Mouse (Mus musculus): ENCODE data around the gene Lhx3. TPM values are rescaled to one million over a fixed set of nuclear protein-coding genes. Genes with fewer than 3 reads are reported as not detected.

The Lhx3 gene
- polyA plus RNA-seq, 1 experiment from 2014 or later, result 0.48 TPM

- Histone ChIP-seq H3K9me3 (no peaks in the 10 kb centered on the region), H3K4me1 (peaks cover 34% of the 10 kb centered on the region), H3K27me3 (ENCODE audit: insufficient read depth, poor library complexity, severe bottlenecking) (no peaks in the 10 kb centered on the region), H3K36me3 (no peaks in the 10 kb centered on the region), H3K27ac (no peak overlapping the region), H3K4me3 (no peak overlapping the region)
- whole genome bisulfite sequencing, result 59% methylated on average over 4 of the region's 4 CpGs
- DNase-seq (ENCODE audit: low spot score), result no peak
Observed at GRCm38 (mm10) chr2:26230253-26230652, 22.2 kb upstream of the Lhx3 start.

- Histone ChIP-seq H3K9me3 (no peaks in the 10 kb centered on the region), H3K27me3 (ENCODE audit: insufficient read depth, poor library complexity, severe bottlenecking) (no peaks in the 10 kb centered on the region), H3K4me3 (no peak overlapping the region), H3K36me3 (peaks cover 20% of the 10 kb centered on the region; the same call in 1 of the 2 replicates), H3K4me1 (peaks cover 12% of the 10 kb centered on the region), H3K27ac (no peak overlapping the region)
- peak; percentile 83 for DNase-seq (ENCODE audit: low spot score)
- WGBS, result 39% methylated on average over 1 of the region's 1 CpGs
Observed at GRCm38 (mm10) chr2:26227788-26228187, 19.7 kb upstream of the Lhx3 start.

GRCm38 (mm10) chr2:26225242-26225641 lies 17.2 kb upstream of the Lhx3 start:
- Histone ChIP-seq H3K4me3 (no peak overlapping the region), H3K27ac (no peak overlapping the region), H3K27me3 (ENCODE audit: insufficient read depth, poor library complexity, severe bottlenecking) (no peaks in the 10 kb centered on the region), H3K4me1 (no peaks in the 10 kb centered on the region), H3K36me3 (peaks cover 44% of the 10 kb centered on the region), H3K9me3 (no peaks in the 10 kb centered on the region)
- WGBS, result 93% methylated on average over 4 of the region's 4 CpGs
- no peak for DNase-seq (ENCODE audit: low spot score)

GRCm38 (mm10) chr2:26223961-26224360 lies 15.9 kb upstream of the Lhx3 start:
- Histone ChIP-seq H3K27me3 (ENCODE audit: insufficient read depth, poor library complexity, severe bottlenecking) (no peaks in the 10 kb centered on the region), H3K27ac (no peak overlapping the region), H3K4me3 (no peak overlapping the region), H3K36me3 (peaks cover 56% of the 10 kb centered on the region), H3K4me1 (no peaks in the 10 kb centered on the region), H3K9me3 (no peaks in the 10 kb centered on the region)
- no peak for DNase-seq (ENCODE audit: low spot score)
- 74% methylated on average over 3 of the region's 3 CpGs for WGBS

- Histone ChIP-seq H3K4me3 (no peak overlapping the region), H3K27me3 (ENCODE audit: insufficient read depth, poor library complexity, severe bottlenecking) (peaks cover 8% of the 10 kb centered on the region), H3K4me1 (no peaks in the 10 kb centered on the region), H3K36me3 (peaks cover 88% of the 10 kb centered on the region), H3K27ac (no peak overlapping the region), H3K9me3 (no peaks in the 10 kb centered on the region)
- DNase-seq (ENCODE audit: low spot score), result no peak
- 45% methylated on average over 3 of the region's 3 CpGs for WGBS
Observed at GRCm38 (mm10) chr2:26214526-26214925, 6.4 kb upstream of the Lhx3 start.

GRCm38 (mm10) chr2:26209566-26209965 lies 1.5 kb upstream of the Lhx3 start:
- no peaks in the 10 kb centered on the region for H3K9me3 ChIP-seq
- no peak overlapping the region for H3K27ac ChIP-seq
- H3K4me3 ChIP-seq, result no peak overlapping the region
- H3K36me3 ChIP-seq, result peaks cover 51% of the 10 kb centered on the region
- 80% methylated on average over 3 of the region's 3 CpGs for WGBS
- peaks cover 18% of the 10 kb centered on the region for H3K4me1 ChIP-seq
- H3K27me3 ChIP-seq (ENCODE audit: insufficient read depth, poor library complexity, severe bottlenecking), result peaks cover 47% of the 10 kb centered on the region
- no peak for DNase-seq (ENCODE audit: low spot score)

GRCm38 (mm10) chr2:26207559-26207958 lies 530 bp downstream of the Lhx3 start:
- Histone ChIP-seq H3K4me1 (peaks cover 24% of the 10 kb centered on the region), H3K36me3 (peaks cover 33% of the 10 kb centered on the region), H3K27ac (no peak overlapping the region), H3K27me3 (ENCODE audit: insufficient read depth, poor library complexity, severe bottlenecking) (peaks cover 68% of the 10 kb centered on the region), H3K4me3 (no peak overlapping the region), H3K9me3 (no peaks in the 10 kb centered on the region)
- no peak for DNase-seq (ENCODE audit: low spot score)
- 19% methylated on average over 9 of the region's 9 CpGs for WGBS

- 15% methylated on average over 10 of the region's 10 CpGs for WGBS
- Histone ChIP-seq H3K27ac (no peak overlapping the region), H3K4me3 (0 out of 2 replicates have a peak overlapping the region, but pooled peaks have one; percentile 40), H3K4me1 (peaks cover 38% of the 10 kb centered on the region), H3K9me3 (no peaks in the 10 kb centered on the region), H3K27me3 (ENCODE audit: insufficient read depth, poor library complexity, severe bottlenecking) (peaks cover 86% of the 10 kb centered on the region), H3K36me3 (peaks cover 15% of the 10 kb centered on the region)
- no peak for DNase-seq (ENCODE audit: low spot score)
Observed at GRCm38 (mm10) chr2:26205761-26206160, 2.3 kb downstream of the Lhx3 start.

GRCm38 (mm10) chr2:26205126-26205525 lies 3.0 kb downstream of the Lhx3 start:
- Histone ChIP-seq H3K4me1 (peaks cover 38% of the 10 kb centered on the region), H3K9me3 (no peaks in the 10 kb centered on the region), H3K27ac (no peak overlapping the region), H3K27me3 (ENCODE audit: insufficient read depth, poor library complexity, severe bottlenecking) (peaks cover 88% of the 10 kb centered on the region), H3K4me3 (no peak overlapping the region), H3K36me3 (peaks cover 9% of the 10 kb centered on the region)
- 2% methylated on average over 16 of the region's 16 CpGs for WGBS
- DNase-seq (ENCODE audit: low spot score), result no peak

GRCm38 (mm10) chr2:26202849-26203475 lies 5.1 kb downstream of the Lhx3 start:
- Histone ChIP-seq H3K27me3 (ENCODE audit: insufficient read depth, poor library complexity, severe bottlenecking) (peaks cover 100% of the 10 kb centered on the region), H3K9me3 (no peaks in the 10 kb centered on the region), H3K4me1 (peaks cover 52% of the 10 kb centered on the region), H3K4me3 (peak overlapping the region; percentile 48), H3K27ac (no peak overlapping the region), H3K36me3 (no peaks in the 10 kb centered on the region)
- WGBS, result 2% methylated on average over 36 of the region's 36 CpGs
- DNase-seq (ENCODE audit: low spot score), result no peak

- no peak for DNase-seq (ENCODE audit: low spot score)
- Histone ChIP-seq H3K27ac (no peak overlapping the region; the same call in 1 of the 2 replicates), H3K9me3 (no peaks in the 10 kb centered on the region), H3K36me3 (no peaks in the 10 kb centered on the region), H3K27me3 (ENCODE audit: insufficient read depth, poor library complexity, severe bottlenecking) (peaks cover 100% of the 10 kb centered on the region), H3K4me1 (peaks cover 53% of the 10 kb centered on the region), H3K4me3 (peak overlapping the region; percentile 48)
- under 1% methylated on average over 77 of the region's 77 CpGs for WGBS
Observed at GRCm38 (mm10) chr2:26201926-26202848, 5.9 kb downstream of the Lhx3 start.

GRCm38 (mm10) chr2:26198488-26198887 lies 9.6 kb downstream of the Lhx3 start:
- H3K9me3 ChIP-seq, result no peaks in the 10 kb centered on the region
- H3K36me3 ChIP-seq, result no peaks in the 10 kb centered on the region
- no peak overlapping the region for H3K27ac ChIP-seq
- peaks cover 55% of the 10 kb centered on the region for H3K4me1 ChIP-seq
- H3K27me3 ChIP-seq (ENCODE audit: insufficient read depth, poor library complexity, severe bottlenecking), result peaks cover 100% of the 10 kb centered on the region
- WGBS, result under 1% methylated on average over 10 of the region's 10 CpGs
- peak overlapping the region; percentile 47 for H3K4me3 ChIP-seq
- DNase-seq (ENCODE audit: low spot score), result no peak
